Mouse (Mus musculus) neutrophil, adult 5-6 weeks (primary cell): ENCODE results near the gene Grid1. TPM values are rescaled to one million over a fixed set of nuclear protein-coding genes. Genes with fewer than 3 reads are reported as not detected.

Source experiments
- ATAC-seq: fragments of 151-379, 151-347 bp; 2 replicates; pipeline ENCODE4 v1.8.0; 2017; ENCODE audit warnings: mild to moderate bottlenecking, moderate TSS enrichment; ENCODE audit not compliant: insufficient number of reproducible peaks, poor library complexity, low FRiP score, severe bottlenecking; ENCODE audit errors: extremely low read depth
- total RNA-seq: library from RNA; stranded (forward); fragments of 200-1000 nt; gene quantifications from 2 replicates; pipeline ENCODE4 v1.2.3, GENCODE M21; 2017

Grid1 gene
- total RNA-seq, 1 experiment from 2014 or later = not detected

DNA sequence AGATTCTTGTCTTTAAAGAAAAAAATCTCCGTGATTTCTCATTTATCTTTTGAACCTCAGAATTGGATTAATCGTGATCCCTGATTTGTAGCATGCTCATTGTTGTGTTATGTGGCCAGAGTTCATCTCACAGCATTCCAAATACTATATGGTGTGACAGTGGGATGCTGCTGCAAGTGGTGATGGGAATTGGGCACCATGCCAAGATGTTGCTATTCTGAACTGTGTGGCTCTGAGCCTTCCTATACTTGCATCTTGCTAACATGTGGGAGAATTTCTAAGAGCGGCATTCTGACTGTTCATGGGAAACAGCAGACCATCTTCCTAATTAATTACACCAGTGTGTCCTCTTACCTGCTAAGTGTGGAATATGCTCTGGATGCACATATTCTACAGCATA lies 332.5 kb downstream of the Grid1 start:
- no peak for ATAC-seq

- ATAC-seq = no peak
Measured at GRCm38 (mm10) chr14:35153701-35154277, 333.9 kb downstream of the Grid1 start.

DNA sequence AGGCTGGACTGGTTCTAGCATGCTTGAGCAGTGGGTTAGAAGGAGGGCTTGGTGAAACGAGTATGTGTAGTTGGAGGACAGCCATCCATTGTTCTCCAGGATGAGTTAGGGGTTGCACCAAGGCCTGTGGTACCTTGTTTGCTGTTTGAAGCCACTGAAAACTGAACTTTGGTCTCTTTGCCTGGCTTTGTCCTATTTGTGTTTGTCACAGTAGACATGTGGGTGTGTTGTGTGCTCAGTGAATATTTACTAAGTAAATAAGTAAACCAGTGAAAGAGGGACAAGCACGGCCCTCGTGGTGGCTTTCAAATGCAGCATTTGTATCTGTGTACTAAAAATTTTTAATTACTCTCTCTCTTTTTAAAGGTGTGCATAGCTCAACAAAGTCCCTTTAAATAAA lies 334.5 kb downstream of the Grid1 start:
- no peak for ATAC-seq

GRCm38 (mm10) chr14:35157069-35157655 lies 337.3 kb downstream of the Grid1 start:
- no peak for ATAC-seq

GRCm38 (mm10) chr14:35159296-35159695 lies 339.4 kb downstream of the Grid1 start:
- no peak for ATAC-seq

DNA sequence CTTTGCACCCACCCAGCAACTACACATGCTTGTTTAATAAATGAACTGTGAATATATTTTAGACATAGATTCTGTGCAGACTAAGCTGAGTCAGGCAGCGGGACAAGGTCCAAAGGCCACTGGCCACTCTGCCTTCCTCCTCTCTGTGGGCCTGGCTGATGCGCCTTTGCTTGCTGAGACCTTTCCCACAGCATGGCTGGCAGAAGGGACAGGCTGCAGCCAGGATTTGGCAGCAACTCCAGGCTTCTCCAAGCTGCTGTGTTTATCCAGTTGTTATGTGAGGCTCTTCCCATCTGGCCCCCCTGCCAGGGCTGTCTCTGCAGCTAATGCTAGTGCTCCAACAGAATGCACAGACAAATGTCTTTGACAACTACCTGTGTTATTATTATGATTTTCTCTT lies 347.5 kb downstream of the Grid1 start:
- no peak for ATAC-seq

DNA sequence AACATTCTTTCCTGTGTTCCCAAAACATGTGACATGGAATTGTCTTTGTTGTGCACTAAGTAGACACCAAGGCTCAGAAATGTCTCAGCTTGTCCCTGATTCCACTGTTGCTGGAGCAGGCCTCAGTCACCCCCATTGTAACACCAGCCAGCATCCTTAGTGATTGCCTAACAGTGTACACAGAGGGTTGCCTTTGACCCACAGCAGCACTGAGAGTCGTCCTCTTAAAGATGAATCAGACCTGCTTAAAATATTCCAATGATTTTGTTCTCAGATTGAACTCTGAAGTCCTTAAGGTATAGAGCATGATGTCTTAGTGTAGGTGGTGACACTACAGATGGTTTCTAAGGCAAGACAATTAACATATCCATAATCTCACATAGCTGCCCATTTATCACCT lies 354.0 kb downstream of the Grid1 start:
- no peak for ATAC-seq

DNA sequence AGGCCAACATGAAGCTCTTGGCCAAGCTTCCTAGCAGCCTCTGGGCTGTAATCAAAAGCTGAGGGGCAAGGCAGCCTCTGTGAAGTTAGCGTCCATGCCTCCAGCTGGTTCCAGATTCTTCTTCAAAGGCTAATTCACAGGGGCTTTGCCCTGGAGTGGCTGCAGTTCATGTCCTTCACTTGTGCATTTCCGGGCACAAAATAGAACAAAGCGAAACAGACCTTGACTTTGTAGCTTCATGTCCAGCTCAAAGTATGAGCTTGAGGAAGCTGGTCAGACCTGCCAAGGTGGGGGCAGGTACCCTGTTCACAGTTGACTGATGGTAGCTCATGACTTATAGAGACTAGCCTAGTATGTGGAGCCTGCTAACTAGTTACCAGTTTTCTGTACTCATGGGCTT lies 356.1 kb downstream of the Grid1 start:
- ATAC-seq = no peak

- no peak for ATAC-seq
Measured at GRCm38 (mm10) chr14:35179076-35179475, 359.2 kb downstream of the Grid1 start.

- no peak for ATAC-seq
Measured at GRCm38 (mm10) chr14:35185399-35185798, 365.5 kb downstream of the Grid1 start.

GRCm38 (mm10) chr14:35192256-35192655 lies 372.3 kb downstream of the Grid1 start:
- ATAC-seq = no peak

DNA sequence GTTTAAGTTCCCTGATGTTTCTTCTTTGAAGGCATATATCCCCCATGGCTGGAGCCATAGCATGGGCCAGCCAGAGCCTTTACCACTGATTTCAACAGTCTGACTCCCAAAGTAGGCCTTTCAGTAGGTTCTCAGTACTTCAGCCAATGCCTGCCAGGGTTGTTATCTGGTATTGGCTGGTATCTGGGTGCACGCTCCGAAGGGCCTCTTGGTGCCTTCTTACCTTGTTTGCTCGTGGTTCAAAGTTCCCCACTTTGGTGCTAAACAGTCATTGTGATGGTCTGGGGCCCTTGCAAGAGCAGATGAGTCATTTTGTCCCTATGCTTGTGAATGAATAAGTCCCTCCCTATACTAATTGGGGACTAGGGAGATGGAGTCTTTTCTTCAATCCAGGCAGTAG lies 377.5 kb downstream of the Grid1 start:
- no peak for ATAC-seq

DNA sequence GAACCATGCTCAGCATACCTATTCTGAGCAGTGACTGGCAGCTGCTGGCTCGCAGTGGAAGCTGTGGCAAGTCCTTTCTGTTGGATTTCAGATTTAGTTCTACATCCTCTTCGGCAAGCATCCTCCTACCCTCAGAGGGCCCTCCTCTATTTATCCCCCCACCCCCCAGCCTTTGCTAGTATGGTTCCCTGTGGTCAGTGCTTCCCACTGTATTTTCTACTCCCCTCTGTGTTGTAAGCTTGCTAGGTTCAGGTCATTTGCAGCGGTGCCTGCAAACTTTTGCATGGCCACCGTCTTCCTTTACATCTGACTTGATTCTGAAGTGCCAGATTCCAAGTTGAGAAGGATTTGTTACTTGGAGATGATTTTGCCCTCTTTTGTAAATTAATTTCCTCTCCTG lies 378.5 kb downstream of the Grid1 start:
- no peak for ATAC-seq

- ATAC-seq = no peak
Measured at GRCm38 (mm10) chr14:35198899-35199298, 379.0 kb downstream of the Grid1 start.

GRCm38 (mm10) chr14:35209444-35209843 lies 389.5 kb downstream of the Grid1 start:
- ATAC-seq = no peak

DNA sequence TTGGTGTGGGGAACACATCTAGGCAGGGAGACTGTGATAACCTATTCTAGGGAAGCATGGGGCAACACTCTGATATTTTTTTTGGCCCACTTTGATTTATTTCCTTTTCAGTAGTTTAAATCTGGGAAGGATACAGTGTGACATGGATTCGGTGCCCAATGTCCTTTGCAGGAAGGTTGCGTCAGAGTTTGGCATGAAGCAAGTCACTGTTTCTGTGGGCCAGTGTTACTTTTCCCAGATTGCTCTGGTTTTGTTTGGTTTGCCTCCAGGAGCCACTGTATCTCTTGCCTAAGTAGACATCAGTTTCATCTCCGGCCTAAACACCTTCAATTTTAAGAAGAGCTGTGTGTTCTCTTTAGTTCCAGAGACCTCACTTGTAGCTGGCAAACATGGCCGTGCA lies 399.1 kb downstream of the Grid1 start:
- no peak for ATAC-seq

DNA sequence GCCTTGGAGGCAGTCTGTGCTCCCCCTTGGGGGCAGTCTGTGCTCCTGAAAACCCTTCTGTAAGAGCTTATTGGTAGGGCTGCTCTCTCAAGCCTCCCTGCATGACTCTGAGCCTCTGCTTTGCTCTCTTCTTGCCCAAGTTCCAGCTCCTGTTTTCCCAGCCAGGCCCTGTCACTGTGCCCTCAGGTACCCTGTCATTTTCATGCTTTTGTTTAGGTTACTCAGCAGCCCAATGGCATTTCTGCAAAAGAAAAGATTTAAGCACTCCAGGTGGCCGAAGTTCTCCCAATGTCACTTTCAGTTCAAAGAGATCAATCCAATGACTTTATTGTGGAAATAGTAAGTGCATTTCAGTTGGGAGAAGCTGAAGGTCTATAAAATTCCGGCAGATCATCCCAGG lies 402.3 kb downstream of the Grid1 start:
- no peak for ATAC-seq

- no peak for ATAC-seq
Measured at GRCm38 (mm10) chr14:35227581-35227980, 407.7 kb downstream of the Grid1 start.

GRCm38 (mm10) chr14:35231384-35231783 lies 411.5 kb downstream of the Grid1 start:
- ATAC-seq = no peak

GRCm38 (mm10) chr14:35242882-35243281 lies 423.0 kb downstream of the Grid1 start:
- no peak for ATAC-seq
